Mouse (Mus musculus) embryonic fibroblast, embryonic 13.5 days (primary cell): ENCODE data around the gene Sft2d2. TPM values are rescaled to one million over a fixed set of nuclear protein-coding genes. Genes with fewer than 3 reads are reported as not detected.

ENCODE experiments used
- H3K27ac ChIP-seq: 2 replicates; pipeline ENCODE4 v1.5.1; 2012; ENCODE audit warnings: low read length, control low read depth, inconsistent platforms; ENCODE audit not compliant: insufficient read depth
- H3K4me1 ChIP-seq: 2 replicates; pipeline ENCODE4 v1.6.1; 2011; ENCODE audit warnings: low read length; ENCODE audit not compliant: control insufficient read depth, insufficient read depth
- H3K4me3 ChIP-seq: 2 replicates; pipeline ENCODE4 v1.5.1; 2011; ENCODE audit warnings: mild to moderate bottlenecking, control low read depth, low read length; ENCODE audit not compliant: insufficient read depth
- CTCF ChIP-seq: IDR thresholded peaks from 2 replicates; pipeline ENCODE4 v1.5.1; 2011; ENCODE audit warnings: mild to moderate bottlenecking, control low read depth, low read length, moderate library complexity, borderline replicate concordance; ENCODE audit not compliant: insufficient read depth
- POLR2A ChIP-seq: IDR thresholded peaks from 2 replicates; pipeline ENCODE4 v1.6.1; 2011; ENCODE audit warnings: low read depth, mild to moderate bottlenecking, control low read depth, low read length, moderate library complexity
- polyA plus RNA-seq: library from polyadenylated mRNA; stranded (reverse); fragments of >200 nt; gene quantifications from 2 replicates; pipeline ENCODE4 v1.2.4, GENCODE M21; 2011; ENCODE audit warnings: low read depth; ENCODE audit not compliant: missing spikeins, insufficient read length

Sft2d2 gene
- polyA plus RNA-seq, 1 experiment = 18.5 TPM

DNA sequence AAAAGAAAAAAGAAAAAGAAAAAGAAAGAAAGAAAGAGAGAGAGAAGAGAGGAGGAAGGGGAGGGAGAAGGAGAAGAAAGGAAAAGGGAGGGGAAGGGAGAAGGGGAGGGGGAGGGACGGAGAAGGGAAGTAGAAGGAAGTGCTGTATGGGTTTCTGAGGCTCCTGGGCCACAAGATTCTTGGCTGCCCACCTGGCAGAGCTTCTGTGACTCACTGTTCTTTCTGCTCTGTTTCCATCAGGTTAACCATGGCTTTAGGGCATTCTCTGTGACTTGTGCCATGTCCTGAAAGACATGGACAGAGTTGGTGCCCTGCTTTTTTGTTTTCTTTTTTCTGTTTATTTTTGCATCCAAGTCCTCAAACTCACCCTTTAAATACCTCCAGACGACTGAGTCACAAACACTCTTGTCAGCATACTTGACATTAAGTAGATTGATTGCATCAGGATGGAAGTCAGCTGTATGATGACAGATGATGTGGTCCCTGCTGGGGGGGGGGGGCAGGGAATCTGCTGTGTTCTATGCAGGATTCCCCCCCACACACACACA, 9.3 kb upstream of the Sft2d2 start:
- no peak overlapping the region for H3K4me3 ChIP-seq
- no peak overlapping the region for H3K27ac ChIP-seq
- TF ChIP-seq CTCF = no peak
- no peak for TF ChIP-seq POLR2A
- 0 out of 2 replicates have a peak, but pooled peaks cover 2% of the 10 kb centered on the region for H3K4me1 ChIP-seq

DNA sequence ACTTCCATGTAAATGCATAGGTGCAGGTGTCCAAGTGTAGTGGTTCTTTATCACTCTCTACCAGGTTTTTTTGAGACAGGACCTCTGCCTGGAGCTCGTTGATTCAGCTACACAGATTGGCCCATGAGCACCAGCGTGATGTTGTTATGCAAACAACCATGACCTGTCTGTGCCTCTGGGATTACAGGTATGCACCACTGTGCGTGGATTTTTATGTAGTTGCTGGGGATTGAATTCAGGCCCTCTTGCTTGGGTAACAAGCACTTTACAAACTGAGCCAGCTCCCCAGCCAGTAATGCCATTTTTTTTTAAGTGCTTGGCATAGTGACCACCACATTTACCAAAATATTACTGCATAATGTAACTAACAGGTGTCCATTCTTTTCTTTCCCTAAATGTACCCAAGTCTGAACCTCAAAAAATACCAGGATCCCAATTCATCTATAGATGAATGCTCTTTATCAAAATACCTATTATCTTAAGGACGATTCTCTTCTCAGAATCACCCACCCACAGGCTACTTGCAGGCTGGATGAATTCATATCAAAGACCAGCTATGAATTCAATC, 7.3 kb upstream of the Sft2d2 start:
- Histone ChIP-seq H3K27ac (no peak overlapping the region), H3K4me1 (0 out of 2 replicates have a peak, but pooled peaks cover 2% of the 10 kb centered on the region), H3K4me3 (no peak overlapping the region)
- no peak for TF ChIP-seq CTCF
- no peak for TF ChIP-seq POLR2A

DNA sequence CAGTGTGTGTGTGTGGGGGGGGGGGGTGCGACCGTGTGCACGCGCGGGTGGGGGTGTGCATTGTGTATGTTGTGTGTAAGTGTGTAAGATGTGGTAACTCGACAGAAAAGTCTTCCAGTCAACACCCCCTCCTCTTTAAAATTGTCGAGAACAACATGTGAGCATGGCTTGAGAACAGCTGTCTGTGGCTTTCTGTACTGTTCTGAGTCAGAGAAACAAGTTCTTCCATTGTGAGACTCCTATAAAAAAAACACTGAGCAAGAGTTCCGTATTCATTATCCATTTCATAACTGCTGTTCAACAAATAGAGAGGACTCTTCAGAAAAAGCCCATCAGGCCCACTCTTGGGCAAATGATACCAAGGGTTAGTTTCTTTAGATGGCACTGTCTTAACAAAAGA, 6.5 kb upstream of the Sft2d2 start:
- no peak overlapping the region for H3K27ac ChIP-seq
- H3K4me1 ChIP-seq = 0 out of 2 replicates have a peak, but pooled peaks cover 2% of the 10 kb centered on the region
- no peak overlapping the region for H3K4me3 ChIP-seq
- no peak for TF ChIP-seq POLR2A
- TF ChIP-seq CTCF = no peak

DNA sequence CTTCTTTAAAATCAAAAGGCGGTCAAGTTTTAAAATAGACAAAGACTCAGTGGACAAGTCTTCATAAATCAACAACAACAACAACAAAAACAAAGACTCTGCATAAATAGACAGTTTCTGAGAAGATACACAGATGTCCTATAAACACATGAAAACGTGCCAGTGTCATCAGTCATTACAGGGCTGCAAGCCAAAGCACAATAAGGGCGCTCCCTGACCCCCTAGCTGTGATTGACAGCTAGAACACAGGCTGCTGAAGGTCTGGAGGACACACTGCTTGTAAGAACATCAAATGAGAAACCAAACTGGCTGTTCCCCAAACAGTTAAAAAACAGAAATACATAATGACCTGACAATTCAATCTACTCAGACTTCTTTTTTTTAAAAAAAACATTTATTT, 5.4 kb upstream of the Sft2d2 start:
- H3K4me1 ChIP-seq = peaks cover 8% of the 10 kb centered on the region; the same call in 1 of the 2 replicates
- H3K4me3 ChIP-seq = no peak overlapping the region
- no peak for TF ChIP-seq POLR2A
- TF ChIP-seq CTCF = no peak
- H3K27ac ChIP-seq = no peak overlapping the region

DNA sequence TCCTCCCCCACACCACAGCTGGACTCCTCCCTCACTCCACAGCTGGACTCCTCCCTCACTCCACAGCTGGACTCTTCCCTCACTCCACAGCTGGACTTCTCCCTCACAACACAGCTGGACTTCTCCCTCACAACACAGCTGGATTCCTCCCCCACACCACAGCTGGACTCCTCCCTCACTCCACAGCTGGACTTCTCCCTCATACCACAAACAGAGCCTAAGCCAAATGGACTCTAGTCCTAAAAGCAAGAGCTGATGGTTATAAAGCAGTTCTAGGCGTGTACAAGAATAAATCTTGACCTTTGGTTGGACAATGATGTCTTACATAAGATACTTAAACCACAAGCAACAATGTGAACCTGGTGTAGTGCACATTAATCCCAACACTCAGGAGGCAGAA, 4.7 kb upstream of the Sft2d2 start:
- TF ChIP-seq POLR2A = no peak
- TF ChIP-seq CTCF = no peak
- Histone ChIP-seq H3K27ac (no peak overlapping the region), H3K4me1 (peaks cover 9% of the 10 kb centered on the region; the same call in 1 of the 2 replicates), H3K4me3 (no peak overlapping the region)

DNA sequence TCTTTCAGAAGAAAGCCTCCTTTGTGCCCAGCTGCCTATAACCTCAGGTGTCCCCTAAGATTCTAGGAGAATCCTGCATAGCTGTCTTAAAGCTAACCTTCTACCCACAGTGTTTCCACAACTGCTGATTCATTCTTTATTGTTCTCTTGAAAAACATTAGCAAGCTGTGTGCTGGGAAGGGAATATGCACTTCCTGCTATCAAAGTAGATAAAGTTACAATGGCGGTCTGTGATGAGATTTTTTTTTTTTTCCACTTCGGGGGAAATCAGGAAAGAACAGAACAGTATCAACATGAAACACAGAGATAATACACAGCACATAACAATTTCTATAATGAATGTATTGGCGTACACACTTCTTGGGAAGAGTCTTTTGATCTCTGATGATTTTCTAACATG, 3.6 kb upstream of the Sft2d2 start:
- Histone ChIP-seq H3K4me1 (peaks cover 7% of the 10 kb centered on the region; the same call in 1 of the 2 replicates), H3K4me3 (no peak overlapping the region), H3K27ac (no peak overlapping the region)
- TF ChIP-seq POLR2A (no peak), CTCF (no peak)

DNA sequence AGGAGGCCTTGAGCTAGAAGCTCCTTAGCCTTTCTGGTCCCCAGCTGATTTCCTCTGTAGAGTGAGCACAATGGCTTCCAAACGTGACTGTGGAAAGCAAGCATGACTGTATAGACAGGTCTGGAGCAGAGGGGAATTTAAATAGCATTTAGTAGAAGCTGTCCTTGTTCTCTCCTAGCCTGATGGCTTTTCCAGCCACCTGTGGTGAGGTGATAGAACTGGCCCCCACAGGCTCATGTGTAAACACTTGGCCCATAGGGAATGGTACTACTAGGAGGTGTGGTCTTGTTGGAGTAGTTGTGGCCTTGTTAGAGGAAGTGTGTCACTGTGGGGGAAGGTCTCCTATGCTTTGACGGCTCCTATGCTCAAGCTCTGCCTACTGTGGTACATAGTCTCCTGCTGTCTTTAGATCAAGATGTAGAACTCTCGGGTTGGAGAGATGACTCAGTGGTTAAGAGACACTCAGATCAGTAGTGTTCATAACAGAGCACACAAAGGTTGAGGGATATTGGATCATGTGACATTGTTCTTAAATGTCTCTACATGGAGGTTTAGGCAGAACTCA, 1.2 kb upstream of the Sft2d2 start:
- Histone ChIP-seq H3K27ac (no peak overlapping the region), H3K4me1 (peaks cover 13% of the 10 kb centered on the region), H3K4me3 (no peak overlapping the region)
- no peak for TF ChIP-seq POLR2A
- TF ChIP-seq CTCF = no peak

DNA sequence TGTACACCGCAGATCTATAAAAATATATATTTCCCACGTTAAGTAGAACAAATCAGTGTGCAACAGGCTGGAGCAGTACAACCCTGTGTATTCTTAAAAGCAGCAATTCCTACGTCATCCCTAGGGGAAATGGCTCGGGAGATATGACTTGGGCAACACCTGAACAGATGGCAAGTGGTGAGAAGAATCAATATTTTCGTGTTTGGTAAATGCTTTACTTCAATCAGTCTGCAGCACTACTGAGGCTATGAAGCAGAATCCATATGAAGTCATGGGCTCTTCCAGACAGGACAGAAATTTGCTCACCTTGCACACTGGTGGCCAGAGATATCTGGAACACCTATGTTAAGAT, 400 bp upstream of the Sft2d2 start:
- H3K4me1 ChIP-seq = peaks cover 13% of the 10 kb centered on the region
- TF ChIP-seq POLR2A (0 out of 2 replicates have a peak, but pooled peaks have one; percentile 2), CTCF (no peak)
- no peak overlapping the region for H3K27ac ChIP-seq
- peak overlapping the region; percentile 75 for H3K4me3 ChIP-seq

DNA sequence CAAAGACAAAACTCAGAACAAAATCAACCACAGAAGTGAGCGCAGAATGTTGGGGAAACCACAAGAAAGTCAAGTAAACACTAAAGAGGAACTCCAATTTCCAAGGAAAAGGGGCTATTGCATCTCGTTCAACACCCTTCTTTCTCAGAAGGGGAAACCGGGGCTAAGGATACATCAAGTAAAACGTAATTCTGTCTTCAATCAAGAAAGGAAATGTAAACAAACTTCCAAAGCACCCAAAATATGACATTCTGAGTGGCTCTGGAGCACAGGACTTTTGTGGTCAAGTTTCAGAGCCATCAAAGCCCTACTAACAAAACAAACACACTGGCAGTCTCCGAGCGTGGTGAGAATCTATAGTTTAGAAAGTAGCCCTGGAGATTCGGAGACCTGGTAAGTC, 812 bp downstream of the Sft2d2 start:
- H3K4me1 ChIP-seq = peaks cover 13% of the 10 kb centered on the region
- H3K27ac ChIP-seq = peak overlapping the region; percentile 23; the same call in 1 of the 2 replicates
- TF ChIP-seq POLR2A = no peak
- no peak for TF ChIP-seq CTCF
- H3K4me3 ChIP-seq = peak overlapping the region; percentile 75

DNA sequence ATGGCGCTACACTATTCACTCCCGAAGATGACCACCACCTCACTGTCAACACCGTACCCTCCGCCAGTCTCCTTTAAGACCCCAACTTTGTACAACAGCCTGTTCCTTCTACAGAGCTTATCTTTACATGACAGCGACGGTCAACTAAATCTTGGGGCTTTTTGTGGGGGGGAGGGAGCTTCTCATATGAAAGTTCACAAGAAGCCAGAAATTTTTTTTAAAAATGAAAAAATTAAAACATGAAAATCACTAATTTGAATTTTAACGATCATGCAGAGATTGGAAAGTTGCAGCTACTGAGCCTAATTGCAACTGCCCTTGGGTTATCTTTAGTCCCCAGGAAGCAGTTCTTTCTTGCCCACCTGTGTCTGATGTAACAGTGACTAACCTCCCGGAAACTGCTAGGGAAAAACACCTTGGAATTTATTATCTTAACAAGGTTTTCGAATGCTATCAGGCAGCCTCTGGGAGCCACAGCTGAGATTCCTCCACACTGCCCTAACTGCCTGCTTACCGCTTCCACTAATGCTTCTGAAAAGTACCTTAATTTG, 1.4 kb downstream of the Sft2d2 start:
- no peak overlapping the region for H3K27ac ChIP-seq
- peaks cover 13% of the 10 kb centered on the region for H3K4me1 ChIP-seq
- TF ChIP-seq CTCF (no peak), POLR2A (no peak)
- no peak overlapping the region for H3K4me3 ChIP-seq

DNA sequence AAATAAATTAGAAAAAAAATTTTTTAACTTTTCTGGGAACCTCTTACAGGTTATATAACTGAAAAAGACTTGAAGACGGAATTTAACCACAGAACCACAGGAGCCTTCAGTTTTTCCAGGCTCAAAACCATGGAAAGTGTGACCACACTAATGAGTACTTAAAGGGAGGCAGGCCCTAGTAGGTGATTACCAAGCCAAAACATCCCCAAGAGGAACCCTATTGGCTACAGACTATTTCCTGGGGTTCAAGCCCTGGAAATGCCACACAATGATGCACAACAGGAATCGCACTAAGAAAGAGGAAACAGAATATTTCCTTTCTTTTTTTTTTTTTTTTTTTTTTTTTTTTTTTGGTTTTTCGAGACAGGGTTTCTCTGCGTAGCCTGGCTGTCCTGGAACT, 2.1 kb downstream of the Sft2d2 start:
- Histone ChIP-seq H3K27ac (no peak overlapping the region), H3K4me1 (peaks cover 13% of the 10 kb centered on the region), H3K4me3 (no peak overlapping the region)
- no peak for TF ChIP-seq POLR2A
- no peak for TF ChIP-seq CTCF
